Comparison of ENCODE assay signal across 9 mouse cellular contexts in genomic region chr5:119866277-119867235, GRCm38 (mm10). TPM values are rescaled to one million over a fixed set of nuclear protein-coding genes. Genes with fewer than 3 reads are reported as not detected.
DNase-seq lines count a peak whose midpoint lies in the region; ATAC-seq and TF ChIP-seq lines count a peak whose summit lies in the region.
"Had no signal": no experiment of that assay in that cellular context is flagged by ENCODE, and none has a peak within 500 bp of the region (broad histone marks: within the 10 kb centered on the region; RNA-seq: fewer than 3 reads in every experiment).

No protein-coding gene starts in this region.

- no peaks in the 10 kb centered on the region for H3K36me3 ChIP-seq in kidney, postnatal 0 days (ENCODE audit: insufficient read depth, low read length)
- H3K36me3 ChIP-seq in embryonic facial prominence, embryonic 11.5 days (replicated peaks; ENCODE audit: control insufficient read depth, insufficient read depth, low read depth, low read length): no peaks in the 10 kb centered on the region
- H3K36me3 ChIP-seq in midbrain, postnatal 0 days (ENCODE audit: insufficient read depth, low read length): no peaks in the 10 kb centered on the region
- H3K36me3 ChIP-seq: liver, embryonic 13.5 days had no signal

- no peaks in the 10 kb centered on the region for H3K4me1 ChIP-seq in kidney, postnatal 0 days (replicated peaks; ENCODE audit: insufficient read depth, low read length)
- no peaks in the 10 kb centered on the region; the same call in 1 of the 2 replicates for H3K4me1 ChIP-seq in embryonic facial prominence, embryonic 11.5 days (ENCODE audit: control insufficient read depth, insufficient read depth, low read length)
- no peaks in the 10 kb centered on the region for H3K4me1 ChIP-seq in midbrain, postnatal 0 days (ENCODE audit: insufficient read depth, low read length)
- H3K4me1 ChIP-seq: liver, embryonic 13.5 days had no signal

- peak overlapping the region; percentile 1; the same call in 1 of the 2 replicates for H3K4me3 ChIP-seq in kidney, postnatal 0 days (replicated peaks; ENCODE audit: low read depth, low read length)
- H3K4me3 ChIP-seq in embryonic facial prominence, embryonic 11.5 days (ENCODE audit: low read depth, low read length): peak overlapping the region; percentile 5; the same call in 1 of the 2 replicates
- peak overlapping the region; percentile 22 for H3K4me3 ChIP-seq in midbrain, postnatal 0 days (ENCODE audit: low read depth, low read length)
- H3K4me3 ChIP-seq: liver, embryonic 13.5 days had no signal

- DNase-seq in kidney, postnatal 0 days (ENCODE audit: low spot score): peak; percentile 4
- DNase-seq in kidney, adult 9 months: no peak
- peak; percentile 41 for DNase-seq in embryonic facial prominence, embryonic 11.5 days (ENCODE audit: low spot score)
- DNase-seq in layer of hippocampus, adult 18-20 months (ENCODE audit: low spot score in 2 of 2): peak; percentile 14 to 45
- peak; percentile 48 for DNase-seq in midbrain, postnatal 0 days (ENCODE audit: low spot score)
- no peak for DNase-seq in MN1 (ENCODE audit: low spot score)
- no peak for DNase-seq in ovary, adult 18-20 months (ENCODE audit: low spot score)
- no peak for DNase-seq in T-cell, adult 2 months (ENCODE audit: low spot score)
- DNase-seq: liver, embryonic 13.5 days had no signal

- no peak overlapping the region for H3K27ac ChIP-seq in kidney, postnatal 0 days
- no peak overlapping the region for H3K27ac ChIP-seq in embryonic facial prominence, embryonic 11.5 days (replicated peaks; ENCODE audit: low read depth, low read length)
- H3K27ac ChIP-seq in midbrain, postnatal 0 days (ENCODE audit: low read depth, low read length): no peak overlapping the region
- H3K27ac ChIP-seq: liver, embryonic 13.5 days had no signal

- peak overlapping the region; percentile 43 for H3K4me2 ChIP-seq in kidney, postnatal 0 days (ENCODE audit: low read length)
- peak overlapping the region; percentile 35 for H3K4me2 ChIP-seq in embryonic facial prominence, embryonic 11.5 days (ENCODE audit: low read depth, low read length)
- H3K4me2 ChIP-seq in midbrain, postnatal 0 days (ENCODE audit: low read depth, low read length, poor library complexity, severe bottlenecking): peak overlapping the region; percentile 46
- H3K4me2 ChIP-seq: liver, embryonic 13.5 days had no signal

- H3K9ac ChIP-seq in kidney, postnatal 0 days (ENCODE audit: low read depth, low read length): no peak overlapping the region
- peak overlapping the region; percentile 32; the same call in 1 of the 2 replicates for H3K9ac ChIP-seq in embryonic facial prominence, embryonic 11.5 days (replicated peaks; ENCODE audit: low read length)
- H3K9ac ChIP-seq in midbrain, postnatal 0 days (replicated peaks; ENCODE audit: low read length, poor library complexity, severe bottlenecking): peak overlapping the region; percentile 33
- H3K9ac ChIP-seq: liver, embryonic 13.5 days had no signal

- 0 out of 2 replicates have a peak, but pooled peaks cover 11% of the 10 kb centered on the region for H3K27me3 ChIP-seq in kidney, postnatal 0 days (ENCODE audit: insufficient read depth, low read length)
- H3K27me3 ChIP-seq in embryonic facial prominence, embryonic 11.5 days (ENCODE audit: control insufficient read depth, insufficient read depth, low read length): peaks cover 3% of the 10 kb centered on the region; the same call in 1 of the 2 replicates
- no peaks in the 10 kb centered on the region for H3K27me3 ChIP-seq in midbrain, postnatal 0 days (ENCODE audit: insufficient read depth, low read length)

- 21% methylated on average over 31 of the region's 31 CpGs for WGBS in kidney, postnatal 0 days
- 13% methylated on average over 31 of the region's 31 CpGs for WGBS in embryonic facial prominence, embryonic 11.5 days
- 13% methylated on average over 31 of the region's 31 CpGs for WGBS in midbrain, postnatal 0 days

- ATAC-seq in kidney, postnatal 0 days (replicated peaks; ENCODE audit: low FRiP score, low read depth): no peak
- no peak; the same call in 1 of the 2 replicates for ATAC-seq in embryonic facial prominence, embryonic 11.5 days (replicated peaks; ENCODE audit: insufficient number of reproducible peaks, low FRiP score, low TSS enrichment, low read depth)
- 0 out of 2 replicates have a peak, but pooled peaks have one; percentile 34 for ATAC-seq in midbrain, postnatal 0 days (ENCODE audit: low FRiP score)

- no peak for TF ChIP-seq CTCF in kidney, postnatal 0 days (IDR thresholded peaks at IDR 0.05; ENCODE audit: low read depth)
- TF ChIP-seq CTCF in midbrain, postnatal 0 days (IDR thresholded peaks at IDR 0.05): no peak

- H3K9me3 ChIP-seq in kidney, postnatal 0 days (replicated peaks; ENCODE audit: low read length): no peaks in the 10 kb centered on the region
- H3K9me3 ChIP-seq in embryonic facial prominence, embryonic 11.5 days (replicated peaks; ENCODE audit: control insufficient read depth, low read length): no peaks in the 10 kb centered on the region
- H3K9me3 ChIP-seq in midbrain, postnatal 0 days (ENCODE audit: low read length): no peaks in the 10 kb centered on the region
- H3K9me3 ChIP-seq: liver, embryonic 13.5 days had no signal

RNA-seq across cellular contexts. Expression of gene Tbx5, which starts 34.1 kb away (rescaled TPM):
- not detected in 2 replicates for polyA plus RNA-seq in kidney, postnatal 0 days (2015; fragmentation: Nextera tagmentation; extraction: Ambion mirVana)
- polyA plus RNA-seq in embryonic facial prominence, embryonic 11.5 days (2014; fragmentation: Nextera tagmentation; extraction: Ambion mirVana): 0.55 and 0.71 TPM in 2 replicates
- total RNA-seq in layer of hippocampus, adult 18-20 months (2021): not detected
- total RNA-seq in midbrain, postnatal 0 days (2014; rRNA removed): not detected in 2 replicates
- 0.04 TPM in 1 of 2 replicates, not detected in the other for polyA plus RNA-seq in midbrain, postnatal 0 days (2015; fragmentation: Nextera tagmentation; extraction: Ambion mirVana)

Comparison
In these comparisons a context has a peak if more than half of its experiments do, and no peak if none do; other contexts are left out.
1. DNase-seq: peak in kidney, postnatal 0 days (single experiment), embryonic facial prominence, embryonic 11.5 days (single experiment), layer of hippocampus, adult 18-20 months (2 of 2) and midbrain, postnatal 0 days (single experiment); none in kidney, adult 9 months (single experiment), MN1 (single experiment), ovary, adult 18-20 months (single experiment) and T-cell, adult 2 months (single experiment).
2. Peak in every context shown above with its lines, with median percentiles within 50 percentile points of each other: H3K4me2 ChIP-seq and H3K4me3 ChIP-seq.